Mouse (Mus musculus) lung, embryonic 14.5 days (tissue): ENCODE data around the gene Ric8b. TPM values are rescaled to one million over a fixed set of nuclear protein-coding genes. Genes with fewer than 3 reads are reported as not detected.

Experiments used
- ATAC-seq: fragments of 200-750 bp; cut with Nextera tagmentation; 2 replicates; pipeline ENCODE4 v1.8.0; 2017; ENCODE audit warnings: mild to moderate bottlenecking, moderate TSS enrichment, moderate library complexity; ENCODE audit not compliant: insufficient read depth
- DNase-seq: peaks from one replicate; pipeline ENCODE4 v3.0.0-alpha.2; 2015
- H3K27ac ChIP-seq: fragments of 300-500 bp; sonication (generic); 2 replicates; pipeline ENCODE4 v1.5.1; 2014; ENCODE audit warnings: low read depth, mild to moderate bottlenecking, moderate library complexity
- H3K27me3 ChIP-seq: fragments of 300-500 bp; sonication (generic); 2 replicates; pipeline ENCODE4 v1.6.1; 2014; ENCODE audit warnings: low read length, control low read depth; ENCODE audit not compliant: insufficient read depth
- H3K36me3 ChIP-seq: fragments of 300-500 bp; sonication (generic); 2 replicates; pipeline ENCODE4 v1.6.1; 2014; ENCODE audit warnings: control low read depth; ENCODE audit not compliant: insufficient read depth
- H3K4me1 ChIP-seq: fragments of 300-500 bp; sonication (generic); 2 replicates; pipeline ENCODE4 v1.6.1; 2014; ENCODE audit warnings: antibody characterized with exemption, control low read depth; ENCODE audit not compliant: insufficient read depth
- H3K4me2 ChIP-seq: fragments of 300-500 bp; sonication (generic); 2 replicates; pipeline ENCODE4 v1.6.1; 2014; ENCODE audit warnings: mild to moderate bottlenecking
- H3K4me3 ChIP-seq: fragments of 300-500 bp; sonication (generic); 2 replicates; pipeline ENCODE4 v1.5.1; 2014; ENCODE audit warnings: low read depth, low read length
- H3K9ac ChIP-seq: fragments of 300-500 bp; sonication (generic); 2 replicates; pipeline ENCODE4 v1.6.1; 2014
- H3K9me3 ChIP-seq: fragments of 300-500 bp; sonication (generic); 2 replicates; pipeline ENCODE4 v1.6.1; 2016; ENCODE audit warnings: low read depth, low read length, control low read depth
- CTCF ChIP-seq: IDR thresholded peaks from 2 replicates; pipeline ENCODE4 v1.5.1; 2016; ENCODE audit warnings: antibody characterized with exemption, low read depth
- WGBS: fragments of 180-500 bp; shearing (Covaris S2); extraction: QIAGEN DNeasy Blood & Tissue Kit; methylation state at CpG from one replicate; pipeline ENCODE4 v1.1.7; 2014; 5-methylcytosine and 5-hydroxymethylcytosine counted together
- polyA plus RNA-seq: library from polyadenylated mRNA; unstranded; fragments of >200 nt; fragmentation: Nextera tagmentation; extraction: Ambion mirVana; gene quantifications from 2 replicates; pipeline ENCODE4 v1.2.1, GENCODE M21; 2014

The Ric8b gene
- polyA plus RNA-seq, 1 experiment from 2014 or later, result 18.6 TPM

DNA sequence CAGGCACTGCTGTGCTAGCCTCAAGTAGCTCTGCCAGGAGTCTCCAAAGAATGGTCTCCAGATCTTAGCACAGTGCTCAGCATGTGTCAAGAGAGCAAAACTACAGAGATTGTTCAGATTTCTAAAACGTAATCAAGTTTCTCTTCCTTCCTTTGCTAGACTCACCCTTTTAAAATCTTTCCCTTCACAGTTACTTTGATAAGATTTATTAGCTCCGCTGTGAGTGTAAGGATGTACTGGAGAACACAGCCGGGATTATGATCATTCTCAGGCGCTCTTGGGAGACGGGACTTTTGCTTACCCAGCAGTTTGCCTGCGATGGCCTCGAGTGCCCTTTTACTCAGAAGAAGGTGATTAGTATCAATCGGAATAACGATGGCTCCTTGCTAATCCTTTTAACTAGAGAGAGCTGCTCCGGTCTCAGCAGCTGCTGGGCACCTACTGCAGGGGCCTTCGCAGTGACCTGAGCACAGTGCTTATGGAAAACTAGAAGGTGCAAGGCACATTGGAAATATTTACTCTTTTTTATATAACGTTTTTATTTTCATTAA, 43.0 kb downstream of the Ric8b start:
- no peak overlapping the region for H3K4me3 ChIP-seq
- TF ChIP-seq CTCF, result no peak
- no peak overlapping the region for H3K27ac ChIP-seq
- H3K9me3 ChIP-seq, result no peaks in the 10 kb centered on the region
- ATAC-seq (no peak), DNase-seq (no peak)
- H3K9ac ChIP-seq, result no peak overlapping the region
- 52% methylated on average over 12 of the region's 12 CpGs for WGBS
- H3K4me2 ChIP-seq, result no peak overlapping the region
- no peaks in the 10 kb centered on the region for H3K4me1 ChIP-seq
- H3K36me3 ChIP-seq, result peaks cover 27% of the 10 kb centered on the region; the same call in 1 of the 2 replicates
- H3K27me3 ChIP-seq, result no peaks in the 10 kb centered on the region

DNA sequence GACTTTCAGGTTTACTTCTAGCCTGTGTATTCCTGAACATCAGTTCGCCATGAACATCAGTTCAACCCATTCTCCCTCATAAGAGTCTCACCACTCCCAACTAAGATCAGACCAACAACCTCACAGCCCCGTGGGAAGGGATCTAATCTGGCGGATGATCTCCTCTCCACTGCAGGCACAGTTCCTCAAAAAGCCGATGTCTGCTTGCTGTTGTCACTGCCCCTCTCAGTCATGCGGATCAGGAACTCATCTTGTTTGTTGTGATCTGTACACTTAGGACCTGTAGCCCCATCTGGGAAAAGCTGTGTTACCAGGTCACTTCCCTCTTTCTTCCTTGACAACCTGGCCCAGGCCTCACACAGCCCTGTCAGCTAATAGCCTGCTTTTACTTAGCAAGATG, 45.7 kb downstream of the Ric8b start:
- no peak for TF ChIP-seq CTCF
- H3K36me3 ChIP-seq, result peaks cover 29% of the 10 kb centered on the region; the same call in 1 of the 2 replicates
- H3K4me3 ChIP-seq, result no peak overlapping the region
- H3K4me1 ChIP-seq, result peaks cover 3% of the 10 kb centered on the region; the same call in 1 of the 2 replicates
- no peaks in the 10 kb centered on the region for H3K27me3 ChIP-seq
- H3K27ac ChIP-seq, result no peak overlapping the region
- no peak for ATAC-seq
- H3K9me3 ChIP-seq, result no peaks in the 10 kb centered on the region
- WGBS, result 82% methylated on average over 5 of the region's 5 CpGs
- DNase-seq, result no peak
- no peak overlapping the region for H3K9ac ChIP-seq
- H3K4me2 ChIP-seq, result no peak overlapping the region

DNA sequence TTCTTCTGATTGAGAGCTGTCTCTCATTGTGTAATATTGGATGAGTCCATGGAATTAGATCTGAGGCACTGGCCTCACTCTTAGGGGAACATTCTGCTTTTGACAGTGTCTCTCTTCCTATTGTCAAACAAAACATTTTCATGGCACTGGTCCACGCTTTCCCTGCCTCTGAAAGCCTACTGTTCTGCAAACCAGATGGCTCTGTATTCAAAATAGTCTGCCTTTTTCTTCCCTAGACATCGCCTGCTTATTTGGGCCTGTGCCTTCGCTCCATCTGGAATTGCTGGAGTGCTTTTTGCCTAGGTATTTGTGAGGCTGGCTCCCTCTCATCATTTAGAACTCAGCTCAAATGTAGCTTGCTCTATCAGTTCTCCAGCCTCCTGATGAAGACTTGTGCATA, 46.3 kb downstream of the Ric8b start:
- Histone ChIP-seq H3K4me3 (no peak overlapping the region), H3K9ac (no peak overlapping the region), H3K27me3 (no peaks in the 10 kb centered on the region), H3K4me1 (peaks cover 4% of the 10 kb centered on the region; the same call in 1 of the 2 replicates), H3K9me3 (no peaks in the 10 kb centered on the region), H3K36me3 (peaks cover 29% of the 10 kb centered on the region; the same call in 1 of the 2 replicates), H3K27ac (no peak overlapping the region), H3K4me2 (no peak overlapping the region)
- WGBS, result 79% methylated on average over 3 of the region's 3 CpGs
- no peak for TF ChIP-seq CTCF
- DNase-seq (no peak), ATAC-seq (no peak)

DNA sequence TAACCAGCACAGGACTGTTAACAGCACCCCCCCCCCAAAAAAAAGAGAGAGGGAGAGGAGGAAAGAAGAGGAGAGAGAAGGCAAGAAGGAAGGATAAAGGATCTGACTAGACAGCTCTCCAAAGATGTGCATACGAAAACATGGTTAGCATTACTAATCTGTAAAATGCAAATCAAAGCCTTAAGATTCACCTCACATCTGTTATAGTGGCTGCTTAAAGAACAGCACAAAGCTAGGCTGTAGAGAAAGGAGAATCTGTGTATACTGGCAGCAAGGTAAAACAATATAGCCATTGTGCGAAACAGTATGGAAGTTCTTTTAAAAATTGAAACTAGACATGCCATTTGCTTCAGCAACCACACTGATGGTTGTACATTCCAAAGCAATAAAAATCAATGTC, 49.1 kb downstream of the Ric8b start:
- Histone ChIP-seq H3K9ac (no peak overlapping the region), H3K36me3 (peaks cover 33% of the 10 kb centered on the region), H3K27ac (no peak overlapping the region), H3K4me3 (no peak overlapping the region), H3K9me3 (no peaks in the 10 kb centered on the region), H3K27me3 (no peaks in the 10 kb centered on the region), H3K4me1 (peaks cover 4% of the 10 kb centered on the region; the same call in 1 of the 2 replicates), H3K4me2 (no peak overlapping the region)
- WGBS, result 91% methylated on average over 2 of the region's 2 CpGs
- TF ChIP-seq CTCF, result no peak
- DNase-seq (no peak), ATAC-seq (no peak)

DNA sequence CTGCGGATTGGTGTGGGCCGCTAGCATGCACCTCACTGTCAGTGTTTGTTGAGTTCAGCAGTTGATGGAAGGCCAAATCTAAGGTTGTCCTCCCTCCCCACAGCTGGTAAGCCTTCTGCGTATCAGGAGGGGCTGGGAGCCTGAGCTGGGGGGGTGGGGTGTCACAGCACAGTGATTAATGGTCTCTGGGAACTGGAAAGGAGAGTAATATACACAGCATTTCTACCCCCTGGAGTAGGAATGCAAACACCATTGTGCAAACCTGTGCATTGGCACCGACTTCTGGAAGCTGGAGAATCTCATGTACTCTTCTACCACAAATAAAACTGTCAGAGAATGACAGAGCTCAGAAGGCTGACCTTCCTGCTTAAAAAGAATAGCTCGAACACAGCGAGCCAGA, 50.2 kb downstream of the Ric8b start:
- TF ChIP-seq CTCF, result no peak
- DNase-seq (peak; percentile 39), ATAC-seq (0 out of 2 replicates have a peak, but pooled peaks have one; percentile 44)
- 18% methylated on average over 6 of the region's 6 CpGs for WGBS
- Histone ChIP-seq H3K9ac (no peak overlapping the region), H3K4me1 (peaks cover 4% of the 10 kb centered on the region; the same call in 1 of the 2 replicates), H3K4me3 (no peak overlapping the region), H3K4me2 (no peak overlapping the region), H3K27me3 (no peaks in the 10 kb centered on the region), H3K9me3 (no peaks in the 10 kb centered on the region), H3K27ac (no peak overlapping the region), H3K36me3 (peaks cover 32% of the 10 kb centered on the region)

DNA sequence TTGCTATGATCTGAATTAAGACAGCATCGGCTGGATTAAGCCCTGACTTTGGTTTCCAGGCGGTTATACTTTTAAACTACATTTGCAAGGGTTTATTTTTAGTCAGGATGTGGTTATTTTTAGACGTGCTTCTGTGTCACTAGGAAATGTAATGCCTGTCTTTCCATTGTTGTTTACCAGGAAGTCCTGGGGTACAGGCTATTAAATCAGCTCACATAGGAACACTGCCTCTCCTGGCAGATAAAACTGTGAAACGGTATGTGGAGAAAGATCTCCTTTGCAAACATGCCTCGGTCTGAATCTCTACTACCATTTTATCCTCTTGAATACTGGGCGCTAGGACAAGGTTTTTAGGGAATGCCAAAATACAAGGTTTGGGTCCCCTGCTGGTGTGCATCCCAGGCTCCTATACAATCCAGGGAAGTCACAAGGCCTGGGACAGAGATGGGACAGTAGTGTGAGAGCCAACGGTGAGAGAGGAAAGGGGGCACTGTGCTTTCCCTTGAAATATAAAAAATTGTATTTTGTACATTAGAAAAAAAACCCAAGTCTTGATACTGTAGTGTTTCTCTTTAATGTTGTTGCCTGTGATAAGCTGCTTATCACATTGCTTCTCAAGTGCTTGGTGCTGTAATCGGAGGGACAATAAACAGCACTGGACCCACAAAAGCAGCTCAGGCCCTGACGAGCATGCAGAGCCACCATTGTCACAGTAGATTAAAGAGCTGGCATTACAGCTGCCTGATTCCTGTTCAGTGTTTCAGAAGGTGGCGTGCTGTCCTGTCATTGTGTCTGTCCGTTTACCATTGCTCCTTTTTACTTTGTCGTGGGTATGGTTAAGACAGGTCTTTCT, 51.7 kb downstream of the Ric8b start:
- Histone ChIP-seq H3K9ac (no peak overlapping the region; the same call in 1 of the 2 replicates), H3K36me3 (peaks cover 26% of the 10 kb centered on the region), H3K4me1 (peaks cover 4% of the 10 kb centered on the region; the same call in 1 of the 2 replicates), H3K27ac (peak overlapping the region; percentile 36; the same call in 1 of the 2 replicates), H3K4me2 (no peak overlapping the region), H3K27me3 (no peaks in the 10 kb centered on the region), H3K9me3 (no peaks in the 10 kb centered on the region), H3K4me3 (no peak overlapping the region)
- TF ChIP-seq CTCF, result no peak
- peak; percentile 40 for DNase-seq
- 56% methylated on average over 12 of the region's 12 CpGs for WGBS
- no peak for ATAC-seq

DNA sequence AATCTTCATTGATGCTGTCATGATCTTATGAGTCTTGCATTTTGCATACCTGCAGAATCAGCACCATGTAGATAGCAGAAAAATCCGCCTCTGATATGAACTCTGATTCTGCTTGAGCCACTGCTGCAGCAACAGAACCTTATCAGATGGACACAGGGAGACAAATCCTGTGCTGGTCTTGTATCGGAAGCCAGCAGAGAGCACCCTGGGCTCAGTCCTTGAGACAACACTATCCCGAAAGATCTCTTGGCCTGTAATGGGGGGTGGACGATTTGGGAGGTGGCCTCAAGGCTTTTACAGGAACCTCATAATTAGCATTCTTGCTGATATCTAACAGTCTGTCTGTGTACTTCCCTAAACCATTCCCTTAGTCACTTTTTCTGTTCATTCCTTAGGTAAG, 57.8 kb downstream of the Ric8b start:
- Histone ChIP-seq H3K9ac (no peak overlapping the region), H3K4me3 (no peak overlapping the region), H3K27me3 (no peaks in the 10 kb centered on the region), H3K4me1 (0 out of 2 replicates have a peak, but pooled peaks cover 3% of the 10 kb centered on the region), H3K9me3 (no peaks in the 10 kb centered on the region), H3K4me2 (no peak overlapping the region), H3K27ac (no peak overlapping the region), H3K36me3 (peaks cover 36% of the 10 kb centered on the region)
- no peak for DNase-seq
- ATAC-seq, result no peak
- TF ChIP-seq CTCF, result no peak
- WGBS, result 87% methylated on average over 4 of the region's 4 CpGs
